Mouse (Mus musculus): ENCODE results near the gene Plvap. TPM values are rescaled to one million over a fixed set of nuclear protein-coding genes. Genes with fewer than 3 reads are reported as not detected.

Gene Plvap
- total and polyA plus RNA-seq, 2 experiments from 2014 or later = 8.0 to 15.3 TPM

DNA sequence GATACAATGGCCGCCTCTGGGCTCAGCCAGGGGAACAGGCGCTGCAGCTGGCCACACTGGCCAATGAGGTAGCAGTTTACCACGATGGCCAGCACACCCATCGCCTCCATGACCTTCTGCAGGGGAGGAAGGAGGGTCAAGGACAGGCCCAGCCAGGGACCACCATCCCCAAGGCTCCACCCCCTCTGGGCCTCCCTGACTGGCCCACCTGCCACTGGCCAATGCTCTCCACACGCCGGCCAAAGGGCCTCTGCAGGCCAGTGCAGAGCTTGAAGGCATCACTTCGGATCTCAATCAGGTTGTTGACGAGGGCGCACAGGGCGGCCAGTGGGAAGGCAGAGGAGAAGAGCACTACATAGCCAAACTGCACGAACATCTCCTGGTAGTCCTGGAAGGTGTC lies 32.6 kb downstream of the Plvap start:
- Histone ChIP-seq H3K36me3 (ENCODE audit: insufficient read depth, low read length) (peaks cover 37% of the 10 kb centered on the region), H3K9ac (replicated peaks; ENCODE audit: low read length) (no peak overlapping the region), H3K27ac (no peak overlapping the region), H3K4me3 (ENCODE audit: low read length) (no peak overlapping the region), H3K9me3 (ENCODE audit: low read length) (no peaks in the 10 kb centered on the region), H3K27me3 (ENCODE audit: insufficient read depth, low read length) (no peaks in the 10 kb centered on the region), H3K4me2 (ENCODE audit: low read depth, low read length) (no peak overlapping the region), H3K4me1 (ENCODE audit: insufficient read depth, low read length) (no peaks in the 10 kb centered on the region)
- WGBS = 91% methylated on average over 11 of the region's 11 CpGs
- TF ChIP-seq CTCF (IDR thresholded peaks at IDR 0.05; ENCODE audit: low read depth) = no peak
- DNase-seq (ENCODE audit: low spot score) (no peak), ATAC-seq (no peak)

DNA sequence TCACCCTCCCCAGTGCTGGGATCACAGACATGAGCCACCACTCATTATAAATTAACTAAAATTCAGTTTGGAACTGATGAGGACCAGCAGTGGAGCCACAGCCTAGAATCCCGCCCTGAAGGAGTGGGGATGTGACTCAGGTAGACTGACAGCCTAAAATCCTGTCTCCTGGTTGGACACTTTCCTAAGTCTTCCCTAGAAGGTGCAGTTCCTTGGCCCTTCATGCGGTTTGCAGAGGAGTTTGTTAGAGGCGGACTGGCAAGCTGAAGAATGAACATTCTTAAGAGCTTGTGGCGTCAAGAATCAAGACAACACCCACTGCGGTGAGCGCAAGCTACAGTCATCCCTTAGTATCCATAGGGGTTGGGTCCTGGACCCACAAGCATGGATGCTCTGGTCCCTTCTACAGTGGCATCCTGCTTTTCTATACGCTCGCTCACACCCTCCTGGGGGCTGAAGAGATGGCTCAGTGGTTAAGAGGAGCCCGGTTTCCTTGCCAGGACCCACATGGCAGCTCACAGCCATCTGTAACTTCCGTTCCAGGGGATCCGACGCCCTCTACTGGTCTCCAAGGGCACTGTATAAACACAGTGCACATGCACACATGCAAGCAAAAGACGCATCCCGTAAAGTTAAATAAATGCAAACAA lies 34.2 kb downstream of the Plvap start:
- no peaks in the 10 kb centered on the region for H3K27me3 ChIP-seq (ENCODE audit: insufficient read depth, low read length)
- peak overlapping the region; percentile 51 for H3K4me3 ChIP-seq (ENCODE audit: low read length)
- DNase-seq (ENCODE audit: low spot score) (peak; percentile 75), ATAC-seq (peak; percentile 44)
- H3K9me3 ChIP-seq (ENCODE audit: low read length) = no peaks in the 10 kb centered on the region
- H3K4me1 ChIP-seq (ENCODE audit: insufficient read depth, low read length) = no peaks in the 10 kb centered on the region
- WGBS = 41% methylated on average over 14 of the region's 14 CpGs
- H3K27ac ChIP-seq = peak overlapping the region; percentile 90
- H3K36me3 ChIP-seq (ENCODE audit: insufficient read depth, low read length) = peaks cover 51% of the 10 kb centered on the region
- peak overlapping the region; percentile 71 for H3K4me2 ChIP-seq (ENCODE audit: low read depth, low read length)
- TF ChIP-seq CTCF (IDR thresholded peaks at IDR 0.05; ENCODE audit: low read depth) = peak; percentile 70
- peak overlapping the region; percentile 70 for H3K9ac ChIP-seq (replicated peaks; ENCODE audit: low read length)

DNA sequence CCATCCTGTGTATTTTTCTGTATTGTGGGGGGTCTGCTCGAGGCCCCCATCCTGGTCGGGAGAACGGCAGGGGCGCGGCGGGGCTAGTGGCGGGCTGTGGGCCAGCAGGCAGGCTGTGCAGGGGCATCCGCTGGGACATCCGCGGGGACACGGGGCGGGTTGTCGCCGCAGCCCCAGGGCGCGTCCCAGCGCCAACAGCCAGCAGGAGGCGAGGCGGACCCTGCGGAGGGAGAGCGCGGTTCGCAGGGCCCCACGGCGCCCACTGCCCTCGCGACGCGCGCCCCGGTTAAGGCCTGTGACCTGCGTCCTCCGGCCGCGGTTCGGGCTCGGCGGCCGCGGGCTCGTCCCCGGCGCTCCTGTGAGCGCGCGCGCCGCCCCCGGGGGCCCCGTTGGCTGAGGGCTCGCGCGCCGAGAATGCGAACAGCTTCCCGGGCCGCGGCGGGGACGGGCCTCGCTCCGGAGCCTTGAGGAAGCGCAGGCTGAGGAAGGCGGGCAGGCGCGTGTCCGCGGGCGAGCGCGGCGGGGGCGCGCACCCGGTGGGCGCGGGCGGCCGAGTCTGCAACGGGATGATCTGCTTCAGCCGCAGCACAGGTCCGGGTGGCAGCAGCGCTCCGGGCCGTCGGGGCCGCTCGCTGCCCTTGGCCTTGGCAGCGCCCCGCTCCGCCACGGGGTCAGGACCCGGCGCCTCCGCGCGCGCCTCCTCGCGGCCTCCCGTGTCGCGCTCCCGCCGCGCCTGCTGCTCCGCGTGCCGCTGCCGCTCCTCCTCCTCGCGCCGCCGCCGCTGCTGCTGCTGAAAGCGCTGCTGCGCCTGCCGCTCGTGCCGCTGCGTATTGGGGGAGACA lies 35.2 kb downstream of the Plvap start:
- no peak for TF ChIP-seq CTCF (IDR thresholded peaks at IDR 0.05; ENCODE audit: low read depth)
- ATAC-seq (peak; percentile 76), DNase-seq (ENCODE audit: low spot score) (peak; percentile 92)
- Histone ChIP-seq H3K4me1 (ENCODE audit: insufficient read depth, low read length) (no peaks in the 10 kb centered on the region), H3K9me3 (ENCODE audit: low read length) (no peaks in the 10 kb centered on the region), H3K27ac (peak overlapping the region; percentile 90), H3K9ac (replicated peaks; ENCODE audit: low read length) (peak overlapping the region; percentile 70), H3K4me2 (ENCODE audit: low read depth, low read length) (peak overlapping the region; percentile 71), H3K27me3 (ENCODE audit: insufficient read depth, low read length) (no peaks in the 10 kb centered on the region), H3K36me3 (ENCODE audit: insufficient read depth, low read length) (peaks cover 50% of the 10 kb centered on the region), H3K4me3 (ENCODE audit: low read length) (peak overlapping the region; percentile 51)
- under 1% methylated on average over 90 of the region's 121 CpGs for WGBS

DNA sequence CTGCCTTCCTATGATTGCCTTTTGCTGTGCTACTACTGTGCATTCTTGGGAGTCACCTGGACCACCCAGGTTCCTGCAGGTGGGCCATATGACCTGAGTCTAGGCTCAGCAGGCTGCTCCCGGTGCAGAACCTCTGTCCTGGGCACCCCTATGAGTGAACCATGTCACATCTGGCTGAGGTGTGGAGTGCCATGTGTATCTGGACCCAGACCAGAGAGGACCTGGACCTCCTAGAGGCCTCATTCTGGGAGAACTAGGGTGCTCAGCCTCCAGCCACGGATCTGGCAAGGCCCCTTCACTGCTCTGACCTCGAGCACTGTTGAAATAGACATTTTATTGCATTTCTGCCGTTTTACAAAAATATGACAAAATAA lies 35.9 kb downstream of the Plvap start:
- H3K9ac ChIP-seq (replicated peaks; ENCODE audit: low read length) = peak overlapping the region; percentile 70
- peaks cover 51% of the 10 kb centered on the region for H3K36me3 ChIP-seq (ENCODE audit: insufficient read depth, low read length)
- H3K4me1 ChIP-seq (ENCODE audit: insufficient read depth, low read length) = no peaks in the 10 kb centered on the region
- H3K9me3 ChIP-seq (ENCODE audit: low read length) = no peaks in the 10 kb centered on the region
- peak overlapping the region; percentile 71 for H3K4me2 ChIP-seq (ENCODE audit: low read depth, low read length)
- peak overlapping the region; percentile 51 for H3K4me3 ChIP-seq (ENCODE audit: low read length)
- ATAC-seq (no peak), DNase-seq (ENCODE audit: low spot score) (no peak)
- H3K27me3 ChIP-seq (ENCODE audit: insufficient read depth, low read length) = no peaks in the 10 kb centered on the region
- no peak for TF ChIP-seq CTCF (IDR thresholded peaks at IDR 0.05; ENCODE audit: low read depth)
- WGBS = 23% methylated on average over 4 of the region's 4 CpGs
- peak overlapping the region; percentile 90 for H3K27ac ChIP-seq

DNA sequence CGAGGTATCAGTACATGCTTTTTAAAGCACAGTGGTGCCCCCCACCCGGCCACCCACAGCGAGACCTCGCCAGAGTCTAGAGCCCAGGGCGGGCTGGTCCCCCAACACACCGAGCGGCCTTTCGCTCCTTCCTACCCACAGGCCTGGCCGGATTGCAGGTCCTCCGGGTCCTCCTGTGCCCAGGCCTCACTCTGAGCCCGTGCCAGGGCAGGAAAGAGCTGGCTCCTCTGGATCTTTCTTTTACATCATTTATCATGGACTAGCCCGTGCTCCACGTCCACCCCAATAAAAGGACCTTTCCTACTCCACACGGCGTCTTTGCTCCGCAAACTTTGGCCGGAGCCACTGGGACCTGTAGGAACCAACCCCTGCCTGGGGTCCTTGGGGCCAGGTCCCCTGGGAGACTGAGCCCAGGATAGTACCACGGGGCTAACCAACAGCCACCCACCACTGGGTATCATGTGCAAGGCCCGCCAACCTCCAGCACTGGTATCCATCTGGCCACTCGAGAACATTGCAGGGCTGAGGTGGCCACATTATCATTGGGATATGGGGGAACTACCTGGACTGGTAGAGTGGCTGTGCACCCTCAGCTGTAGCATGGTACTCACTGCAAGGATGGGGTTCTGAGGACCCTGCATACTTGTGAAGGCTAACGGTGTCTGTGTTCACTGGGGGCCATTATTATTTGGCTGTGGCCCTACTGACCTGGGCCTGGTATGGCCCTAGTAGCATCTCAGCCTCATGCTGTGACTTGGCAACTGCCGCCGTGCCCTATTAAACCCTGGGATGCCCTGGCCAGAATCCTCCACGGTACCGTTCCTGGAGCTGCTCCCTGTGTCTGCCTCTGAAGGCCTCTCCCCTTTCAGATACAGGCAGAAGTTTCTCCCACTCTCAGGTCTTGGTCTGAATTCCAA lies 36.5 kb downstream of the Plvap start:
- H3K4me3 ChIP-seq (ENCODE audit: low read length) = no peak overlapping the region
- no peak for ATAC-seq
- peak overlapping the region; percentile 90; the same call in 1 of the 2 replicates for H3K27ac ChIP-seq

DNA sequence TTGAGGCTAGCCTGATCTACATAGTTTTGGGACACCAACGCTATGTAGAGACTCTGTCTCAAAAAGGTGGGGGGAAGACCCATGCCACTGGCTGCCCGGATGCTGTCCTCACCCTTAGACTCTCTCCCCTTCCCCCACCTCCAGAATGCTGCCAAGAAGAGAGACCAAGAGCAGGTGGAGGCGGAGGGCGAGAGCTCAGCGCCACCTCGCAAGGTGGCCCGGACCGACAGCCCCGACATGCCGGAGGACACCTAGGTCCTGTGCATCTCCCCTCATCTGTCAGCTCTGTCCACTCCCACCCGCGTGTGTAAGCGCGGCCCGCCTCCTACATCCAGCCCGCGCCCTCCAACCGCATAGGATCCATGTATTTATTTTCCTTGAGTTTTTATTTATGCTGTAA lies 37.2 kb downstream of the Plvap start:
- DNase-seq (ENCODE audit: low spot score) = no peak
- no peak overlapping the region for H3K27ac ChIP-seq
- WGBS = 93% methylated on average over 18 of the region's 18 CpGs

More for the DNA sequence above, 36.5 kb downstream of the Plvap start:
- Histone ChIP-seq H3K4me2 (ENCODE audit: low read depth, low read length) (no peak overlapping the region), H3K9me3 (ENCODE audit: low read length) (no peaks in the 10 kb centered on the region), H3K36me3 (ENCODE audit: insufficient read depth, low read length) (peaks cover 44% of the 10 kb centered on the region), H3K4me1 (ENCODE audit: insufficient read depth, low read length) (no peaks in the 10 kb centered on the region), H3K9ac (replicated peaks; ENCODE audit: low read length) (no peak overlapping the region), H3K27me3 (ENCODE audit: insufficient read depth, low read length) (no peaks in the 10 kb centered on the region)
- whole genome bisulfite sequencing = 81% methylated on average over 25 of the region's 25 CpGs
- DNase-seq (ENCODE audit: low spot score) = no peak
- no peak for TF ChIP-seq CTCF (IDR thresholded peaks at IDR 0.05; ENCODE audit: low read depth)

More for the DNA sequence above, 37.2 kb downstream of the Plvap start:
- H3K36me3 ChIP-seq (ENCODE audit: insufficient read depth, low read length) = peaks cover 42% of the 10 kb centered on the region
- no peak overlapping the region for H3K4me3 ChIP-seq (ENCODE audit: low read length)
- no peak overlapping the region for H3K9ac ChIP-seq (replicated peaks; ENCODE audit: low read length)
- no peak for TF ChIP-seq CTCF (IDR thresholded peaks at IDR 0.05; ENCODE audit: low read depth)
- no peaks in the 10 kb centered on the region for H3K4me1 ChIP-seq (ENCODE audit: insufficient read depth, low read length)
- no peak overlapping the region for H3K4me2 ChIP-seq (ENCODE audit: low read depth, low read length)
- no peak for ATAC-seq
- H3K27me3 ChIP-seq (ENCODE audit: insufficient read depth, low read length) = no peaks in the 10 kb centered on the region
- H3K9me3 ChIP-seq (ENCODE audit: low read length) = no peaks in the 10 kb centered on the region
